Mouse (Mus musculus) G1E (cell line): Measurements from ENCODE around the gene Serpina5. TPM values are rescaled to one million over a fixed set of nuclear protein-coding genes. Genes with fewer than 3 reads are reported as not detected.

ENCODE experiments used
- ATAC-seq: 2 replicates; pipeline ENCODE4 v1.8.0; 2016; ENCODE audit warnings: mild to moderate bottlenecking; ENCODE audit not compliant: insufficient number of reproducible peaks, poor library complexity, low FRiP score, severe bottlenecking; ENCODE audit errors: extremely low read depth
- DNase-seq: peaks from one replicate; pipeline ENCODE4 v3.0.0; 2012; ENCODE audit warnings: low spot score
- H3K27me3 ChIP-seq: 2 replicates; pipeline ENCODE4 v1.6.1; 2012; ENCODE audit warnings: mild to moderate bottlenecking, low read length, inconsistent platforms; ENCODE audit not compliant: insufficient read depth
- H3K36me3 ChIP-seq: replicated peaks from 2 replicates; pipeline ENCODE3; 2012; ENCODE audit warnings: mild to moderate bottlenecking, inconsistent platforms
- H3K4me1 ChIP-seq: 2 replicates; pipeline ENCODE4 v1.6.1; 2012; ENCODE audit warnings: low read depth, low read length, inconsistent platforms, mixed read lengths; ENCODE audit not compliant: insufficient read depth
- H3K4me3 ChIP-seq: 2 replicates; pipeline ENCODE4 v1.5.1; 2012; ENCODE audit warnings: low read depth, mild to moderate bottlenecking, inconsistent platforms, low read length, moderate library complexity, mixed read lengths
- H3K9me3 ChIP-seq: replicated peaks from 2 replicates; pipeline ENCODE4 v1.6.1; 2012; ENCODE audit warnings: inconsistent platforms
- CTCF ChIP-seq: IDR thresholded peaks from 2 replicates; pipeline ENCODE4 v1.5.1; 2012; ENCODE audit warnings: low read depth, low read length, inconsistent platforms, mixed read lengths
- GATA1 ChIP-seq: IDR thresholded peaks from 2 replicates; pipeline ENCODE4 v1.6.1; 2012; ENCODE audit warnings: borderline replicate concordance, low read length, inconsistent platforms, mixed read lengths
- GATA2 ChIP-seq: IDR thresholded peaks from 2 replicates; pipeline ENCODE4 v1.6.1; 2012; ENCODE audit warnings: low read depth, low read length, inconsistent platforms, borderline replicate concordance
- POLR2AphosphoS5 ChIP-seq: IDR thresholded peaks from 2 replicates; pipeline ENCODE4 v1.6.1; 2012; ENCODE audit warnings: low read depth, low read length, inconsistent platforms; ENCODE audit not compliant: insufficient replicate concordance
- TAL1 ChIP-seq: conservative IDR thresholded peaks from 2 replicates; pipeline ENCODE4 v1.6.1; 2012; ENCODE audit warnings: low read depth, low read length, inconsistent platforms, mixed read lengths
- polyA plus RNA-seq: library from polyadenylated mRNA; stranded (reverse); fragments of >175 nt; gene quantifications from 2 replicates; pipeline ENCODE4 v1.2.3, GENCODE M21; 2012
- total RNA-seq, 2 experiments: library from RNA; stranded (forward) in 1 of 2; stranded (reverse) in 1 of 2; fragments of 200-1000 nt in 1 of 2; fragments of >200 nt in 1 of 2; fragmentation: Nextera tagmentation in 1 of 2; gene quantifications; 2 replicates each; pipeline ENCODE4 v1.2.3; 2014 to 2017

Serpina5 gene
- total RNA-seq (2014; fragmentation: Nextera tagmentation) (not detected in 2 replicates), total RNA-seq (2017) (not detected in 2 replicates), polyA plus RNA-seq (not detected in 2 replicates)

GRCm38 (mm10) chr12:104100768-104101167 lies at the start of gene Serpina5:
Gene Serpina5, plus strand, starts transcription at chr12:104101113.
- ATAC-seq (no peak), DNase-seq (no peak)
- no peaks in the 10 kb centered on the region for H3K36me3 ChIP-seq
- no peaks in the 10 kb centered on the region for H3K27me3 ChIP-seq
- H3K9me3 ChIP-seq = peaks cover 60% of the 10 kb centered on the region
- no peak for TF ChIP-seq POLR2AphosphoS5
- TF ChIP-seq TAL1 = no peak
- TF ChIP-seq CTCF = no peak
- TF ChIP-seq GATA1 = no peak
- TF ChIP-seq GATA2 = no peak
- H3K4me3 ChIP-seq = no peak within 1 kb of the TSS
- no peaks in the 10 kb centered on the region for H3K4me1 ChIP-seq

- DNase-seq (no peak), ATAC-seq (no peak)
- TF ChIP-seq CTCF (no peak), GATA2 (no peak), TAL1 (no peak), GATA1 (no peak), POLR2AphosphoS5 (no peak)
- Histone ChIP-seq H3K4me3 (no peak overlapping the region), H3K36me3 (no peaks in the 10 kb centered on the region), H3K4me1 (no peaks in the 10 kb centered on the region), H3K9me3 (peaks cover 75% of the 10 kb centered on the region), H3K27me3 (no peaks in the 10 kb centered on the region)
Observed at GRCm38 (mm10) chr12:104053995-104054394, 46.9 kb upstream of the Serpina5 start.

GRCm38 (mm10) chr12:104055755-104056154 lies 45.2 kb upstream of the Serpina5 start:
- H3K4me1 ChIP-seq = no peaks in the 10 kb centered on the region
- no peaks in the 10 kb centered on the region for H3K27me3 ChIP-seq
- peaks cover 81% of the 10 kb centered on the region for H3K9me3 ChIP-seq
- TF ChIP-seq GATA2 (no peak), CTCF (no peak), TAL1 (no peak), POLR2AphosphoS5 (no peak), GATA1 (no peak)
- DNase-seq = no peak
- peak overlapping the region; percentile 39 for H3K4me3 ChIP-seq
- ATAC-seq = no peak
- no peaks in the 10 kb centered on the region for H3K36me3 ChIP-seq

- no peaks in the 10 kb centered on the region for H3K36me3 ChIP-seq
- H3K4me3 ChIP-seq = no peak overlapping the region
- no peak for ATAC-seq
- H3K27me3 ChIP-seq = no peaks in the 10 kb centered on the region
- H3K9me3 ChIP-seq = peaks cover 83% of the 10 kb centered on the region
- DNase-seq = no peak
- H3K4me1 ChIP-seq = no peaks in the 10 kb centered on the region
- no peak for TF ChIP-seq GATA1
- no peak for TF ChIP-seq CTCF
- TF ChIP-seq GATA2 = no peak
- no peak for TF ChIP-seq POLR2AphosphoS5
- no peak for TF ChIP-seq TAL1
Observed at GRCm38 (mm10) chr12:104057050-104057449, 43.9 kb upstream of the Serpina5 start.

GRCm38 (mm10) chr12:104057531-104057930 lies 43.4 kb upstream of the Serpina5 start:
- Histone ChIP-seq H3K36me3 (no peaks in the 10 kb centered on the region), H3K9me3 (peaks cover 82% of the 10 kb centered on the region), H3K27me3 (no peaks in the 10 kb centered on the region), H3K4me3 (no peak overlapping the region; the same call in 1 of the 2 replicates), H3K4me1 (no peaks in the 10 kb centered on the region)
- TF ChIP-seq TAL1 (no peak), GATA1 (no peak), POLR2AphosphoS5 (no peak), CTCF (no peak), GATA2 (no peak)
- DNase-seq = no peak
- ATAC-seq = no peak

GRCm38 (mm10) chr12:104060126-104060525 lies 40.8 kb upstream of the Serpina5 start:
- no peak for TF ChIP-seq POLR2AphosphoS5
- TF ChIP-seq CTCF = no peak
- TF ChIP-seq TAL1 = no peak
- no peak for TF ChIP-seq GATA1
- TF ChIP-seq GATA2 = no peak
- ATAC-seq (no peak), DNase-seq (no peak)
- H3K4me1 ChIP-seq = no peaks in the 10 kb centered on the region
- H3K4me3 ChIP-seq = no peak overlapping the region
- no peaks in the 10 kb centered on the region for H3K36me3 ChIP-seq
- peaks cover 92% of the 10 kb centered on the region for H3K9me3 ChIP-seq
- no peaks in the 10 kb centered on the region for H3K27me3 ChIP-seq
